Mouse (Mus musculus): ENCODE results near the gene Rbm28. TPM values are rescaled to one million over a fixed set of nuclear protein-coding genes. Genes with fewer than 3 reads are reported as not detected.
A peak's percentile ranks its signal among the peaks of the same experiment; 100 is the strongest.

Gene Rbm28
- polyA plus RNA-seq, 2 experiments: 35.7 to 59.8 TPM

DNA sequence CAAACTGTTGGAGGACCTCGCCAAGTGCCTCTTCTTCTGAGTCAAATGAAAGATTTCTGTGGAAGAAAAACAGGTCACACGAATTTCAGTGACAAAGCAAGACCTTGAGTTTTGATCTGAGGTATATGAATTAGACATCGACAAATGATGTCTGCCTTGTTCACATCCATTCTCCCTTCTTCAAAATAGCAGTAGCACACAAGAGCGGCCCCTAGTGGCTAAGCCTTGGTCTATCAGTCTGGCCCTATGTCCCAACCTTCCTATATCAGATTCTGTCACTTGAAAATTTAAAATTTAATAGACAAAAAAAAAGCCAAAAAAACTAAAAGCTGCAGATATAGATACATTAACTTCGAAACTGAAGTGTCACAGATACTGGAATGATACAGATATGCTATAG lies 21.2 kb downstream of the Rbm28 start:
- peaks cover 34% of the 10 kb centered on the region for H3K36me3 ChIP-seq (ENCODE audit: control insufficient read depth, insufficient read depth, low read length)
- no peak overlapping the region for H3K4me2 ChIP-seq (replicated peaks; ENCODE audit: low read depth, low read length, severe bottlenecking)
- DNase-seq (ENCODE audit: low spot score) (peak; percentile 60), ATAC-seq (ENCODE audit: low FRiP score, low read depth) (0 out of 2 replicates have a peak, but pooled peaks have one; percentile 47)
- no peak for TF ChIP-seq POLR2A (IDR thresholded peaks at IDR 0.05; ENCODE audit: borderline replicate concordance, extremely low read depth, insufficient read depth, insufficient read length)
- no peaks in the 10 kb centered on the region for H3K4me1 ChIP-seq (ENCODE audit: control insufficient read depth, insufficient read depth, low read length)
- H3K27me3 ChIP-seq (ENCODE audit: control insufficient read depth, insufficient read depth, low read length): no peaks in the 10 kb centered on the region
- no peak overlapping the region for H3K4me3 ChIP-seq (replicated peaks; ENCODE audit: low read length)
- no peak overlapping the region for H3K27ac ChIP-seq (replicated peaks; ENCODE audit: low read depth, low read length)
- no peaks in the 10 kb centered on the region for H3K9me3 ChIP-seq (ENCODE audit: control insufficient read depth, low read length)
- no peak overlapping the region for H3K9ac ChIP-seq (ENCODE audit: low read depth, low read length, severe bottlenecking)
- 42% methylated on average over 5 of the region's 5 CpGs for WGBS

GRCm38 (mm10) chr6:29137441-29137840 lies 27.4 kb downstream of the Rbm28 start:
- 93% methylated on average over 9 of the region's 9 CpGs for WGBS
- TF ChIP-seq POLR2A (IDR thresholded peaks at IDR 0.05; ENCODE audit: borderline replicate concordance, extremely low read depth, insufficient read depth, insufficient read length): no peak
- Histone ChIP-seq H3K36me3 (ENCODE audit: control insufficient read depth, insufficient read depth, low read length) (peaks cover 73% of the 10 kb centered on the region), H3K9me3 (ENCODE audit: control insufficient read depth, low read length) (no peaks in the 10 kb centered on the region), H3K4me2 (replicated peaks; ENCODE audit: low read depth, low read length, severe bottlenecking) (no peak overlapping the region), H3K4me1 (ENCODE audit: control insufficient read depth, insufficient read depth, low read length) (no peaks in the 10 kb centered on the region), H3K27me3 (ENCODE audit: control insufficient read depth, insufficient read depth, low read length) (no peaks in the 10 kb centered on the region), H3K27ac (replicated peaks; ENCODE audit: low read depth, low read length) (no peak overlapping the region), H3K9ac (ENCODE audit: low read depth, low read length, severe bottlenecking) (no peak overlapping the region), H3K4me3 (replicated peaks; ENCODE audit: low read length) (no peak overlapping the region)
- ATAC-seq (ENCODE audit: low FRiP score, low read depth) (no peak), DNase-seq (ENCODE audit: low spot score) (no peak)

GRCm38 (mm10) chr6:29133100-29133499 lies 31.7 kb downstream of the Rbm28 start:
- no peak for ATAC-seq (ENCODE audit: low FRiP score, low read depth)
- Histone ChIP-seq H3K4me1 (ENCODE audit: control insufficient read depth, insufficient read depth, low read length) (no peaks in the 10 kb centered on the region), H3K9me3 (ENCODE audit: control insufficient read depth, low read length) (no peaks in the 10 kb centered on the region), H3K4me3 (replicated peaks; ENCODE audit: low read length) (no peak overlapping the region), H3K4me2 (replicated peaks; ENCODE audit: low read depth, low read length, severe bottlenecking) (no peak overlapping the region), H3K27ac (replicated peaks; ENCODE audit: low read depth, low read length) (no peak overlapping the region), H3K9ac (ENCODE audit: low read depth, low read length, severe bottlenecking) (no peak overlapping the region), H3K36me3 (ENCODE audit: control insufficient read depth, insufficient read depth, low read length) (peaks cover 89% of the 10 kb centered on the region), H3K27me3 (ENCODE audit: control insufficient read depth, insufficient read depth, low read length) (no peaks in the 10 kb centered on the region)
- TF ChIP-seq POLR2A (IDR thresholded peaks at IDR 0.05; ENCODE audit: borderline replicate concordance, extremely low read depth, insufficient read depth, insufficient read length): no peak
- WGBS: 91% methylated on average over 9 of the region's 9 CpGs
- no peak for DNase-seq (ENCODE audit: low spot score)

- no peaks in the 10 kb centered on the region for H3K27me3 ChIP-seq (ENCODE audit: control insufficient read depth, insufficient read depth, low read length)
- no peak overlapping the region for H3K9ac ChIP-seq (ENCODE audit: low read depth, low read length, severe bottlenecking)
- H3K9me3 ChIP-seq (ENCODE audit: control insufficient read depth, low read length): no peaks in the 10 kb centered on the region
- TF ChIP-seq POLR2A (IDR thresholded peaks at IDR 0.05; ENCODE audit: borderline replicate concordance, extremely low read depth, insufficient read depth, insufficient read length): no peak
- ATAC-seq (ENCODE audit: low FRiP score, low read depth) (no peak), DNase-seq (ENCODE audit: low spot score) (no peak)
- H3K4me2 ChIP-seq (replicated peaks; ENCODE audit: low read depth, low read length, severe bottlenecking): no peak overlapping the region
- 91% methylated on average over 7 of the region's 7 CpGs for WGBS
- peaks cover 73% of the 10 kb centered on the region for H3K36me3 ChIP-seq (ENCODE audit: control insufficient read depth, insufficient read depth, low read length)
- no peak overlapping the region for H3K27ac ChIP-seq (replicated peaks; ENCODE audit: low read depth, low read length)
- no peaks in the 10 kb centered on the region for H3K4me1 ChIP-seq (ENCODE audit: control insufficient read depth, insufficient read depth, low read length)
- H3K4me3 ChIP-seq (replicated peaks; ENCODE audit: low read length): no peak overlapping the region
Observed at GRCm38 (mm10) chr6:29126878-29127426, 37.9 kb downstream of the Rbm28 start.

- no peaks in the 10 kb centered on the region for H3K27me3 ChIP-seq (ENCODE audit: control insufficient read depth, insufficient read depth, low read length)
- WGBS: 93% methylated on average over 13 of the region's 13 CpGs
- no peak for ATAC-seq (ENCODE audit: low FRiP score, low read depth)
- no peak overlapping the region for H3K4me2 ChIP-seq (replicated peaks; ENCODE audit: low read depth, low read length, severe bottlenecking)
- no peak for TF ChIP-seq POLR2A (IDR thresholded peaks at IDR 0.05; ENCODE audit: borderline replicate concordance, extremely low read depth, insufficient read depth, insufficient read length)
- no peak overlapping the region for H3K27ac ChIP-seq (replicated peaks; ENCODE audit: low read depth, low read length)
- DNase-seq (ENCODE audit: low spot score): no peak
- peaks cover 11% of the 10 kb centered on the region for H3K36me3 ChIP-seq (ENCODE audit: control insufficient read depth, insufficient read depth, low read length)
- no peaks in the 10 kb centered on the region for H3K9me3 ChIP-seq (ENCODE audit: control insufficient read depth, low read length)
- H3K9ac ChIP-seq (ENCODE audit: low read depth, low read length, severe bottlenecking): no peak overlapping the region
- no peak overlapping the region for H3K4me3 ChIP-seq (replicated peaks; ENCODE audit: low read length)
- peaks cover 5% of the 10 kb centered on the region; the same call in 1 of the 2 replicates for H3K4me1 ChIP-seq (ENCODE audit: control insufficient read depth, insufficient read depth, low read length)
Observed at GRCm38 (mm10) chr6:29119990-29120389, 44.8 kb downstream of the Rbm28 start.
